Mouse (Mus musculus) spleen, adult 18-20 months (tissue): ENCODE results near the gene Rfx4.
A peak's percentile ranks its signal among the peaks of the same experiment; 100 is the strongest.

Experiments used
- DNase-seq, 2 experiments: peaks; one replicate each; pipeline ENCODE4 v3.0.0; 2022; ENCODE audit warnings: mixed read lengths in 2 of 2

Gene Rfx4

DNA sequence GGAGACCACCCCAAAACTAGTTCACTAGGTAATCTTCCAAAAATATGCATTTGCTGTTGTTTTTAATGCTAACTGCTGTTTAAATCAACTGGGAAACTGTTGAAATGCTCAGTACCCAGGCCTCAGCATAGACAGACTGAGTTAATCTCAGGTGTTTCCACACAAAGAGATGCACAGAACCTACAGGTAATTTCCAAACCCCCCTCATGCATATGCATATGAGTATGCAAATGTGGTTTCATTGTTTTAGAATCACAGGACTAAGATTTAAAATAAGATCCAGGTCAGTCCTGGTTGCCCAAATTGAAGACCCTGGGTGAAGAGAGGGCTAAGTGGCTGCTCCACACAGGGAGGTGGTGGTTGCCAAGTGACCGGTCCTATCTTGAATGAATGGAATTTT is 157.3 kb downstream of the Rfx4 start:
- no peak for DNase-seq

DNA sequence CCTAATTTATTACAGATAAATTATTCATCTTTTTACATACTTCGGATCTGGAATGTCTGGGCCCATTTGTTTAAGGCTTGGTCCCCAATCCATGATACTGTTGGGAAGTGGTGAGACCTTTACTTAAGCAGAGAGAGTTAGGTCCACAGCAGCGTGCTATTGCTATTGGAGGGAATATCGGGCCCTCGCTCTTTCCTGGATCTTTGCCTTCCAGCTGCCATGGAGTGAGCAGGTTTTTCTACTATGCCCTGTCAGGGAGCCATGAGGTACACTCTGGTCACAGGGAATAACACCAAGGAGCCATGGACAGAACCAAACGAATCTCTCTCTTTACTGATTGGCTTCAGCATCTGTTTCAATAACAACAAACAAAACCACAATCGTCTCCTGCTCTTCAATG is 159.6 kb downstream of the Rfx4 start:
- DNase-seq = no peak

DNA sequence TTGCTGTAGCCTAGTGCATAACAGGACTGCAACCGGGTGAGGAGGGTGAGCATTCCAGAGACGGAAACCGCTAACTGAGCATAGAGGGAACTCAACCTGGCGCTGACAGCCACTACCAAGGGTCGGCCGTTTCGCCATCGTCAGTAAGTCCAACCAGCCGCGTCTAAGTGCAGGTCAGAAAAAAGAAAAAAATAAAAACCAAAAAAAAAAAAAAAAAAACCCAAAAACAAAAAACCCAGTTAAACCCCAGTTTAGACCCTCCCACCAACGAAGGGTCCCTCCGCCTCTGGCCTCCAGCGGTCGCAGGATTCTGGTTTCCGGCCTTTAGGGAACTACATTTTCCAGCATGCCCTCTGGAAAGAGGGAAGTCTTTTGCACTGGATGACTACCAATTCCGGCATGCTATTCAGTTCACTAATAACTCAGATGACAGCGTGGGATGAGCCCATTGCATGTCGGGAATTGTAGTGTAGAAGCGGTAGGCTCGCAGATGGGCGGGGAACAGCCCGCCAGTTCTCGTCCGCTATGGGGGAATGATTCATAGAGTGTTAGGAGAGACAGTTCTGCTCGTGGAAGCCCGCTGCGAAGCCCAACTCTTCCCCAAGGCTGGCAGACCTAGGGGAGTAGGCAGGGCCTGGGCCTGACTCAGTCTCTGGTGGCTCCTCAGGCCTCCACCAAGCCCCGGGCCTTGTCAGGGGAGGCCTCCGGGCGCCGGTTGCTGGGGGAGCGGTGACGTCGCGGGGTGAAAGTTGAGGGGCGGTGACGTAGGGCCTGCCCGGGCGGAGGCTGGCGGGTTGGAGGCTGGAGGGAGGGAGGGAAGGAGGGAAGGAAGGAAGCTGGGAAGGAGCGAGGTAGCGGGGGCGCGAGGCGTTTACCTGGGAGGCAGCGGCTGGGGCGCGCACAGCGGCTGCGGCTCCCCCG is 161.2 kb downstream of the Rfx4 start, which contains the start of gene Ric8b:
Gene Ric8b (plus strand): TSS at position 807 of the 921 bp plus-strand sequence.
- DNase-seq = peak; percentile 88 to 94

DNA sequence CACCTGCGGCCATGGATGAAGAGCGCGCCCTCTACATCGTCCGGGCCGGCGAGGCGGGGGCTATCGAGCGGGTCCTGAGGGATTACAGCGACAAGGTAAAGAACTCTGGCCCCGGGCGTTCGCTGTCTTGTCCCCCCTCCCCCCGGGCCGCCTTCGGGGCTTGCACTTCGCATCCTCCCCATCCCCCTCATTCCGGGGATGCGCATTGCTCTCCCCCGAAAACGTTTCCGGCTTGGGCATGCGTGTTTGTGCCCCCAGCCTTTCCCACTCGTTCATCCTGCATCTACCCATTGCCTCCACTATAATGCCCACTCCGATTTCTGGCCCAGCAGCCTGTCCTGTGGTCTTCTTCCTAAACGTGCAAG is 161.9 kb downstream of the Rfx4 start:
- DNase-seq = no peak

DNA sequence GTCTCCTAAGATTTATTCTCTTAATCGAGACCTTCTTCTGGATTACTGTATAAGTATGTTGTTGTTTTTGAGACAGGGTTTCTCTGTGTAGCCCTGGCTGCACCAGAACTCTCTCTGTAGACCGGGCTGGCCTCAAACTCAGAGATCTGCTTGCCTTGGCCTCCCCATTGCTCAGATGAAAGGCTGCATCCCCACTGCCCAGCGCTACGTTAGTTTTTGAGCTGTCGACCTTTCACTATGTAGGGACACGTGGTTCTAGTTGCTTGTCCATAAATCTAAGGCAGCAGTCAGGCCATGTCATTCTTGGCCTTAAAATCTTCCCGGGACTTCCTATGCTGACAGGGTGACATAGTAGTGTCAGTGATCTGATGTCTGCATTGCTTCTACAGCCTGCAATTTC is 170.5 kb downstream of the Rfx4 start:
- DNase-seq = no peak

DNA sequence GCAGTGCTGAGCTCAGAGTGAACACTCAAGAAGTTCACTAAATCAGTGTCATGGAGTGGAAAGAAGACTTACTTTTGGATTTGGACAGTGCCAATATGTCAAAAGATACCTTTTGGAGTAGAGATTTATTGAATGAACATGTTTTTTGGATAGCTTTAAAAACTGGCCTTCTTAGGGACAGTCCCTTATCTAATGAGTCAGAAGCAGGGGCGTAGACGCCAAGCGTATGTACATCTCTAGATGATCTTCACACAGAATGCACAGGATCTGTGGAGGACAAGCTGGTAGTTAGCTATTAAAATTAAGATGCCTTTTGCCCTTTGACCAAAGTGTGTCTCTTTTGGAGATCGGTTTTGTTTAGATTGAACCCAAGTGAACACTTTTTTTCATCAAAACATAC is 171.0 kb downstream of the Rfx4 start:
- no peak for DNase-seq

DNA sequence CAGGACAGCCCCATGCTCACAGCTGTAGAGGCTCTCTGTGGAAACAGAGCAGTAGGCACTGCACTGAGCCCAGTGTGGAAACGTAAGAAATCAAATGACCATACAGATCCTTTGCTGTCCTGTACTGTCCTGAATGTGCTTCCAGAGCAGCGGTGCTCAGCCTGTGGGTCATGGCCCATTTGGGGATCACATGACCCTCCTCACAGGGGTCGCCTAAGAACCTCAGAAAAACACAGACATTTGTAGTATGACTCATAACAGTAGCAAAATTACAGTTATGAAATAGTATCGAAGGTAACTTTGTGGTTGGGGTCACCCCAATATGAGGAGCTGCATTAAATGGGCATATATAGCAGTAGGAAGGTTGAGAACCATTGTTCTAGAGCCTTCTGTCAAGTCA is 172.6 kb downstream of the Rfx4 start:
- no peak for DNase-seq

DNA sequence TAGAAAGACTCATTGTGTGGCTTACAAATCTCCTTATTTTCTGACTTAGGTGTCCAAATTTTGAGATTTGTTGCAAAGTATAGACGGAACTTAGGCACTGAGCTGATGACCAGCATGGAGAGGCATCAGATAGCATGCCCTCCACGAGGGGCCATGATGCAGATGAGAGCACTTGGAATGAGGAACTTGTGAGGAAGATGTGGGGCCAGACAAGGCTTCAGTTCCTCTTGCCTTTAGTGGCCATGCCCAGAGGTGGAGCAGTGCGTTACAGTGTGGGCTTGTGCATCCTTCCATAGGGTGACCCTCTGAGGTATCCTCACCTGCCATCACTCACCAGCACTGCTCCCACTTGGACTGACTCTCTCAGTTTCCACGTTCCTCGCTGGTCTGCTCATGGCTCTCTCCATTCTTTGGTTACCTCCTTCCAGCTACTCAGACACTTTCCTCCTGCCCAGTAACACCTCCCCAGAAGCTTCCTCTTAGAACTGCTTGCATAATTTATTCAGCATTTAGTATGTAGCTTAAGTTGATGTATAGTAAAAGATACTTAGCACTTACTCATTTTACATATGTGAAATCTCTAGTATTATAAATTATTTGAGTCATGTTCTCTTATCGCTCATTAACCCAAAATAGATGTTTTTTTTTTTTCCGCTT is 179.8 kb downstream of the Rfx4 start:
- DNase-seq = peak; percentile 23 to 34

DNA sequence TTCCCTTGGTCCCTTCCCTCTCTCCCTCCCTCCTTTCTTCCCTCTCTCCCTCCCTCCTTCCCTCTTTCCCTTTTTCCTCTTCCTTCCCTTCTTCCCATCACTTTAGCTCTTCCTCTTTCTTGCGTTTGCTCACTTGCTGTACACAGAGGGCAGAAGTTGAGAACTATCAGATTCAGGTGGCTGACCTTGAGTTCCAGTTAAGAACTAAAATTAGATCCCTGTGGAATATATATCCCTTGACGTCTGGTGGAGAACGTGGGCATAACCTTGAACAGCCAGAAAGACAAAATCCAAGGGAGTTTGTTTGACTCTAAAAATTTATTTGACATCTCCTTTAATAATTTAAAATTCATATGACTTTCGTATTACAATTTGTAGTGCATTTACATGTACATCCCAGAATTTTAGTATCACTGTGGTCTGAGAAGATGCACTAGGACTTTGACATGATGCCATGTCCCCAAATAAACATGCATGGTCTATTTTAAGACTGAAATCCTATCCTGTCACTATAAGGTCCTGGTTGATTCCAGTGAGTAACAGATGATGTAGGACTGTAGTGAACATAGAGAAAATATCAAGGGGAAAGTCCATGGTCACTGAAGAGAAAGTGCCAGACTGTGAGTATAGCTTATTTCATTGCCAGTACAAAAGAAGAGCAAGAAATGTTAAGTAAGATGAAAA is 181.1 kb downstream of the Rfx4 start:
- DNase-seq = no peak

DNA sequence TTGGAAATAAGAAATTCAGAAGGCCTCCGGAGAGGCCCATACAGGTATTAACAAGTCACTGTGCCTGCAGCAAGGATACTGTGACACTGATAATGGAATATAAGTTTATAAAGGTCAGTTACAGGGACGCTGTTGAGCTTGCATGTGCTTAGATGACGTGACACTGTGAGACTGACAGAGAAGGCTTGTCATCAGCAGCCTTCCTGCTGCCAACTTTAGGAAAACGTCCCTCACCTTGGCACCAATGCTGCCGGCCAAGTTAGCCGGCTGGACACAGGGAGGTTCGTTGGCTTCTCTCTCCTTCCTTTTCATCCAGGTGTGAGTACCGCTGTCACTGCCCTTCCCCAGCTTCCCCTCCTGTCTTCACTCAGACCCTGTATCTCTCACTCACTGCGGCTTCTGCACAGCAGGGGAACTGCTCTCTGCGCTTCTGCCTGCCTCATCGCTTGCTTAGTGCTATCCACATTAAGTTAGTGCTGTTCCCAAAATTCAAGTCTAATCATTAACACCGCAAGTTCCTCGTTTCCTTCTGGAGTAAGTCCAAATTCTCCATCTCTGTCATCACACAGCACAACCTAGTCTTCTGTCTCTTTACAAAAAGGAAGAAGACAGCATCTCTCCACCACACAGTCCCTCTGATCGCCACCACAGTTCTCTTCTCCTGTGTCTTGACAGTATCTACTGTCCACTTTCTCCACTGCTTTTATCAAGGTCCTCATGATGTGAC is 182.4 kb downstream of the Rfx4 start:
- DNase-seq = no peak

DNA sequence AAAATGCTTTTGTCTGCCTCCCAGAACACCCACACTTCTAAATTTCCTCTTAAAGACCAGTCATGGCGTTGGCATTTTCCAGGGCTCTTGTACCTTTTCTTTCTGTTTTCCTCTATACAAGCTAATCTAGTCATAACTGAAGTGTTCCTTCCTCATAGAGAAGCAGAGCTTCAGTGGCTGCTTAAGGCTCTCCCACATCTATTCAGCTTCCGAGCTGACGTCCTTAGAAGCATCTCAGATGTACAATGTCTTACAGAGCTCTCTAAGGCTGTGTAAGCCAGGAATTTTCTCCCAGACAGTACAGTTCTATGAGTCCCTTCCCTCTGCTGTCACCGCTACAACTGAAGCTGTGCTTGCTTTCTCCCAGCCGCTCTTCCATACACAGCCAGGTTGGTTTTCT is 183.0 kb downstream of the Rfx4 start:
- DNase-seq = no peak

DNA sequence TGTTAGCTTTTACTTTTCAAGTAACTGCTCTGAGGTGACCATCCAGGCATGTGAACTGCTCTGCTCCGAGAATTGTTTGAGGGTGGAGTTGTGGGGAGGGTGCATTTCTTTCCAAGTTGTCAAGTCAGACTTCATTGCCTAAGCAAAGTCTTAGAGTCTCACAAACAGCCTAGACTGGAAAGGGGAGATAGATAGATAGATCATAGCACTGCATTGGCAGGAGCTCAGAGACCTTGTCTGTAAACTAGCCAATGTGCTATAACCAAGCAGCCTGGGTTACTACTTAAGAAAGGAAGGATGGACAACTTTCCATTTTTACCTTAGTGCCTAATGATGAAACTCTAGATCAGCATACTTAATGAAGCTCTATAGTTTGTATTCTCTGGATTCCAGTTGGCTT is 184.5 kb downstream of the Rfx4 start:
- DNase-seq = no peak

DNA sequence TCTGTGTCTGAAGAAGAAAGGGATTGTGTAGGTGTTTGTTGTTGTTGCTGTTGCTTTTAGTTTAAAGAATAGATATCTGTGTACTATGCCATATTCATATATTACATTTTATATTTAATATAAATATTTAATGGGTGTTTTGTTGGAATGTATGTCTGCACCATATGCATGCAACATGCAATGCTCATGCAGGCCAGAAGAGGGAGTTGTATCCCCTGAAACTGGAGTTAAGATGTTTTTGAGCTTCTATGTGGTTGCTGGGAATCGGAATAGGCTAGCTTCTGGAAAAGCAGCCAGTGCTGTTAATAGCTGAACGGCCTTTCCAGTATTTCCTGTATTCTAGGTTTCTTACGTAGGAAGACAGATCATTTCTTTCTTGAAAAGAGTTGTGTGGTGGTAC is 189.8 kb downstream of the Rfx4 start:
- no peak for DNase-seq

DNA sequence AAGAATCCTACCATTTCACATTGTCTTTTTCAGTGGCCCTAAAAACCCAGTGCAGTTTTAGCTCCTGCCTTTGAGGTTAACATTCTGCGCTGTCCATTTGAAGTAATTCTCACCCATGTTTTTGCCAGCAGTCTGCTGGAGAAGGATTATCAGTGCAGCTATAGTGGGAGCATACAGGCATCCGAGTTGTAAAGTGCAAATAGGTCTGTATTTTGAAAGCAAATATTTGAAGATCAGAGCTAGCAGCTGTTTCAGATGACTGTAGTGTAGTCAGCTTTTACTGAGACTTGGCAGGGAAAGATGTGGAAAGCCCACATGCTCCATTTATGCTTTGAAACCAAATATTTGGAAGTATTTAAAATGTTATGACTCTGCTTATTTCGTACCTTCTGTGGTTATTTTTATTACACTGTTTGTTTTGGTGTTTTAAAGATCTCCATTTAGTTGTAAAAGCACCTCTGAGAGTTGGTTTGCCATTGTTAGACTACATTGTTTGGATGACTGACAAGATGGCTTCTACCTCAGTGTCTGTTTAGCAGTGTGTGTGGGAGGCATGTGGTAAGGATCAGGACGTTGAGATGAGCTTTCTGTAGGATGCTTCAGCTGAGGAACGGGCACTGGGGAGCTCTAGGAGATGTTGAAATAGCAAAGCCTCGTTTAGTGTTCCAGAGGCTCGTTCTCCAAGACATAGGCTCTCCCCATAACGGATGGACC is 193.3 kb downstream of the Rfx4 start:
- DNase-seq = no peak

DNA sequence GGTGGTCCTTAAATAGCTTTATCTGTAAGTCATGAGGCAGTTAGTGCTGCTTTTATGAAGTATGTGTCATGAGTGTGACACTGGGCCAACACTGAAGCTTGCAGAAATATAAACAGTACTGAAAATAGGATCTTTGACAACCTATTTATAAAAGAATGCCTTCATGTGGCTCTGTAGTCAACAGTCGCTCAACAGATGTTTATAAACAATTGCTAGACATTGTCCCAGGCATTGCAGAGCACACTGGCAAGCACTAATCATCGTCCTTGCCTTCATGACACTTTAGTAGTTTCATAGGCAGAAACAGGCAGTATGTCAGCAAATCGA is 193.8 kb downstream of the Rfx4 start:
- no peak for DNase-seq

DNA sequence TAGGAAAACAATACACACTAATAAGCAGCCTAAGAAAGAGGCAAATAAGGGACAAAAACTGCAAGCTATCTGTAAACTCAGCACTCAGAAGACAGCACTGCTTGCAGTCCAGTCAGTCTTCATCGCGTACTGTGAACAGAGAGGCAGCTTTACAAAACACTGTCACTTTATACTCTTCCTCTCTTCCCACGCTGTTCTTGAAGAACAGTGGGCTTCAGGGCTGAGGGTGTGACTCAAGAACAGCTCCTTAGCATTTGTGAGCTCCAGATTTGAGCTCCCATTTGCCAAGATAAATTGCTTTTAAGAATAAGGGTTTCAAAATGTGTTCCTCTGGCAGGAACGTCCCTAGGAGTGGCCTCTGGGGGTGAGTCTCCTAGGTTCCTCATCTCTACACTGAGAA is 194.5 kb downstream of the Rfx4 start:
- no peak for DNase-seq

DNA sequence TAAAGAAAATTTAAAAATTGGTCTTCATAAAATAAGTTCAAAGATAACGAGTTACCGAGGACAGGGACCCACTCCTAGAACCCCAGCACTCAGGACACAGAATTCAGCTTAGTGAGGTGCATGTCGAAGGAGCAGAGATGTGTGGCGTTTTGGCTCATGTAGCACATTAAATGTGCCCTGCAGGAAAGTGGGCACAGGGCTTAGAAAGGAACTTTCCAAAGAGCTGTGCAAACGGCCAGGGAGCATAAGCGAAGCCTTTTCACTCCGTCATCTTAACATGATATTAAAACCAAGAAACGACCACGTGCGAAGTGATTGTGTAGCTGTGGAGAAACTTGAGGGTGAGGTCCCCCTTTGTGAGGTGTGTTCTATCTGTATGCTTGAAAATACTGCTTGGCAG is 198.4 kb downstream of the Rfx4 start:
- DNase-seq = no peak
